Mouse (Mus musculus) brain, embryonic 14.5 days (tissue): Measurements from ENCODE around the gene Rexo4. TPM values are rescaled to one million over a fixed set of nuclear protein-coding genes. Genes with fewer than 3 reads are reported as not detected.

ENCODE experiments used
- DNase-seq: peaks from one replicate; pipeline ENCODE4 v3.0.0-alpha.2; 2011; ENCODE audit warnings: low read depth
- CTCF ChIP-seq: fragments of 200-500 bp; IDR thresholded peaks from 2 replicates; pipeline ENCODE4 v1.5.1; 2012; ENCODE audit warnings: inconsistent platforms, mild to moderate bottlenecking, moderate library complexity, borderline replicate concordance; ENCODE audit not compliant: insufficient read depth, insufficient read length; ENCODE audit errors: extremely low read depth
- POLR2A ChIP-seq: fragments of 200-500 bp; IDR thresholded peaks from 2 replicates; pipeline ENCODE4 v1.6.1; 2012; ENCODE audit warnings: mild to moderate bottlenecking, inconsistent platforms, borderline replicate concordance; ENCODE audit not compliant: poor library complexity, insufficient read depth, insufficient read length, severe bottlenecking; ENCODE audit errors: extremely low read depth
- polyA plus RNA-seq: library from polyadenylated mRNA; depleted of rRNA; stranded (reverse); fragments of >200 nt; gene quantifications from 2 replicates; pipeline ENCODE4 v1.2.3, GENCODE M21; 2012

Rexo4 gene
- polyA plus RNA-seq, 1 experiment, result 46.6 TPM

GRCm38 (mm10) chr2:26964724-26965370 is 661 bp upstream of the Rexo4 start:
- TF ChIP-seq CTCF (no peak), POLR2A (no peak)
- DNase-seq, result no peak

GRCm38 (mm10) chr2:26960756-26961155 is 3.4 kb downstream of the Rexo4 start:
- TF ChIP-seq CTCF (peak; percentile 45; the same call in 1 of the 2 replicates), POLR2A (no peak)
- peak; percentile 20 for DNase-seq

- no peak for DNase-seq
- no peak for TF ChIP-seq CTCF
- TF ChIP-seq POLR2A, result no peak
These were observed 6.7 kb downstream of the Rexo4 start for GRCm38 (mm10) chr2:26957488-26957859.

GRCm38 (mm10) chr2:26956811-26957487 is 7.2 kb downstream of the Rexo4 start:
- TF ChIP-seq POLR2A, result no peak
- TF ChIP-seq CTCF, result no peak
- no peak for DNase-seq

GRCm38 (mm10) chr2:26954735-26955395 is 9.3 kb downstream of the Rexo4 start:
- no peak for TF ChIP-seq CTCF

GRCm38 (mm10) chr2:26952866-26953265 is 11.3 kb downstream of the Rexo4 start:
- no peak for TF ChIP-seq CTCF
- no peak for TF ChIP-seq POLR2A

More at GRCm38 (mm10) chr2:26954735-26955395, 9.3 kb downstream of the Rexo4 start:
- no peak for DNase-seq

GRCm38 (mm10) chr2:26952193-26952592 is 12.0 kb downstream of the Rexo4 start:
- no peak for DNase-seq

More at GRCm38 (mm10) chr2:26952866-26953265, 11.3 kb downstream of the Rexo4 start:
- DNase-seq, result no peak

GRCm38 (mm10) chr2:26951346-26951905 is 12.8 kb downstream of the Rexo4 start:
- no peak for DNase-seq
- no peak for TF ChIP-seq CTCF
- no peak for TF ChIP-seq POLR2A

More at GRCm38 (mm10) chr2:26952193-26952592, 12.0 kb downstream of the Rexo4 start:
- TF ChIP-seq POLR2A (no peak), CTCF (no peak)

GRCm38 (mm10) chr2:26950411-26950810 is 13.8 kb downstream of the Rexo4 start:
- TF ChIP-seq POLR2A (no peak), CTCF (no peak)
- DNase-seq, result no peak

GRCm38 (mm10) chr2:26943253-26943652 is 20.9 kb downstream of the Rexo4 start:
- DNase-seq, result no peak
- no peak for TF ChIP-seq POLR2A
- no peak for TF ChIP-seq CTCF

GRCm38 (mm10) chr2:26941539-26941938 is 22.6 kb downstream of the Rexo4 start:
- DNase-seq, result no peak
- TF ChIP-seq POLR2A, result no peak
- no peak for TF ChIP-seq CTCF
